Mouse (Mus musculus): Measurements from ENCODE around the gene Tmod4. TPM values are rescaled to one million over a fixed set of nuclear protein-coding genes. Genes with fewer than 3 reads are reported as not detected.

The Tmod4 gene
- total and polyA plus RNA-seq, 3 experiments, result 0.47 to 0.81 TPM; not detected in 1

DNA sequence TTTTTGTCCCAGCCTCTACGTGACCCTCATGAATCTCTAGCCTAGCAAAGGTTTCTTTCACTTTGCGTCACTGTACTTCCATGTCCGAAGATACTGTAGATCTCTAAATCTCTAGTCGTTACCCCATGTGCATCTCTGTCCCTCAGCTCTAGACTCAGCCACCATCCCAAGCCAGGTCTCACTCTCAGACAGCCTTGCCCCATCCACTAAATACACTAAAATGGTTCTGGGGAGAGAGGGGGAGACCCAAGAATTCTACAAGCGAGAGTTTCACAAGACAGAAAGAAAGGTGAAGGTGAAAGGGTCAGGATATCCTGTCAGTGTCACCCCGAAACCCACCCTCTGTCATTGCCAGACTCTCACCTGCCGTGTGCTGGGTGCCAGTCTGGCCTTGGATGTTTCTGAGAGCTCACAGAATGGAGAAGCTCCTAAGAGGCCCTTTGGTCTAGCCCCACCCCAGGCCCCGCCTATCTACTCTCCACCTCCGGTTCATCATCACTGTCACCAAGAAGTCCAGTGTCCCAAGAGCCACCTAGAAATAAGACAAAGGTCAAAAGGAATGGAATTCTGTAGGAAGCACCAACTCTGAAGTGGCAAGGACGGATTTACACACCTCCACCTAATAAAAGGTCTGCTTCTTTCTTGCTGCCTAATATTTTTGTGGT lies 17.8 kb downstream of the Tmod4 start, which contains the start of gene Tnfaip8l2:
Gene Tnfaip8l2, minus strand, starts transcription at position 409 of the 665 bp plus-strand sequence.
- Histone ChIP-seq H3K79me2 (replicated peaks; ENCODE audit: control insufficient read depth, extremely low read depth, insufficient read depth, poor library complexity, severe bottlenecking) (0 out of 2 replicates have a peak, but pooled peaks cover 2% of the 10 kb centered on the region), H3K9me3 (replicated peaks; ENCODE audit: low read length) (no peaks in the 10 kb centered on the region), H3K4me1 (ENCODE audit: control insufficient read depth in 1 of 2, insufficient read depth in 2 of 2) (peaks cover 11 to 29% of the 10 kb centered on the region in 2 experiments), H3K4me3 (replicated peaks in 1 of 3; ENCODE audit: low read depth in 2 of 3, low read length in 2 of 3, poor library complexity in 1 of 3) (peak within 1 kb of the TSS; percentile 51 to 65 (median 61)), H3K36me3 (replicated peaks in 1 of 2; ENCODE audit: control insufficient read depth in 1 of 2, insufficient read depth in 1 of 2, low read length in 1 of 2) (peaks cover 19 to 20% of the 10 kb centered on the region in 2 experiments), H3K27me3 (replicated peaks) (no peaks in the 10 kb centered on the region), H3K9ac (ENCODE audit: insufficient read depth, low read depth) (peak within 1 kb of the TSS; percentile 72), H3K27ac (ENCODE audit: insufficient read depth, low read depth) (peak within 1 kb of the TSS; percentile 81), H3K4me2 (ENCODE audit: insufficient read depth, low read depth, poor library complexity, severe bottlenecking) (peak within 1 kb of the TSS; percentile 69)
- in situ Hi-C loops (cut with MboI; ENCODE audit: low pct_ligation_motif_present, low pct_unique_long_range_greater_than_20kb, low sequenced_read_pairs), result loop anchor here (10.0 kb wide), 1 partner anchor 73 kb away; the partner anchor contains the start of gene Gabpb2
- DNase-seq (ENCODE audit: extremely low read depth), result peak; percentile 83
- TF ChIP-seq RCOR1 (conservative IDR thresholded peaks at IDR 0.05; ENCODE audit: low read depth, low read length) (0 out of 2 replicates have a peak, but pooled peaks have one; percentile 27), ZKSCAN1 (IDR thresholded peaks at IDR 0.05; ENCODE audit: borderline replicate concordance, low read depth, low read length) (no peak), MAX (IDR thresholded peaks at IDR 0.05; ENCODE audit: low read length) (0 out of 2 replicates have a peak, but pooled peaks have one; percentile 44), KAT2A (IDR thresholded peaks at IDR 0.05; ENCODE audit: insufficient replicate concordance, low read length) (0 out of 2 replicates have a peak, but pooled peaks have one; percentile 45), MAFK (IDR thresholded peaks at IDR 0.05; ENCODE audit: insufficient replicate concordance, low read length) (no peak), CHD1 (IDR thresholded peaks at IDR 0.05; ENCODE audit: low read depth, low read length) (no peak), ZMIZ1 (IDR thresholded peaks at IDR 0.05; ENCODE audit: low read depth, low read length) (no peak), BHLHE40 (IDR thresholded peaks at IDR 0.05; ENCODE audit: low read depth, low read length) (no peak), ELF1 (IDR thresholded peaks at IDR 0.05; ENCODE audit: low read depth, low read length) (peak; percentile 48; the same call in 1 of the 2 replicates), MAZ (IDR thresholded peaks at IDR 0.05; ENCODE audit: low read depth, low read length) (peak; percentile 65; the same call in 1 of the 2 replicates), USF2 (conservative IDR thresholded peaks at IDR 0.05; ENCODE audit: low read depth, low read length) (no peak), SIN3A (IDR thresholded peaks at IDR 0.05; ENCODE audit: low read length) (peak; percentile 76; the same call in 1 of the 2 replicates), JUND (conservative IDR thresholded peaks at IDR 0.05; ENCODE audit: low read depth, low read length) (no peak), POLR2AphosphoS2 (IDR thresholded peaks at IDR 0.05; ENCODE audit: low read depth, low read length) (no peak), JUN (IDR thresholded peaks at IDR 0.05; ENCODE audit: insufficient read depth, low read depth, low read length) (no peak), ETS1 (conservative IDR thresholded peaks at IDR 0.05; ENCODE audit: low read depth, low read length) (no peak), TCF12 (IDR thresholded peaks at IDR 0.05; ENCODE audit: low read depth, low read length) (peak; percentile 61), SMC3 (IDR thresholded peaks at IDR 0.05; ENCODE audit: low read depth, low read length) (no peak), E2F4 (IDR thresholded peaks at IDR 0.05; ENCODE audit: insufficient replicate concordance, low read depth, low read length) (no peak), MXI1 (IDR thresholded peaks at IDR 0.05; ENCODE audit: low read depth, low read length) (peak; percentile 23; the same call in 1 of the 2 replicates), MEF2A (IDR thresholded peaks at IDR 0.05; ENCODE audit: borderline replicate concordance, low read depth, low read length) (no peak), POLR2A (IDR thresholded peaks at IDR 0.05; ENCODE audit: low read depth, low read length) (peak; percentile 86), EP300 (IDR thresholded peaks at IDR 0.05; ENCODE audit: low read length) (peak; percentile 21; the same call in 1 of the 2 replicates), UBTF (IDR thresholded peaks at IDR 0.05; ENCODE audit: low read depth, low read length) (no peak; the same call in none of the 2 replicates), ZNF384 (IDR thresholded peaks at IDR 0.05; ENCODE audit: low read depth, low read length) (0 out of 2 replicates have a peak, but pooled peaks have one; percentile 18), NRF1 (IDR thresholded peaks at IDR 0.05; ENCODE audit: low read depth, low read length) (0 out of 2 replicates have a peak, but pooled peaks have one; percentile 22), NELFE (IDR thresholded peaks at IDR 0.05; ENCODE audit: low read depth, low read length) (peak; percentile 67), USF1 (IDR thresholded peaks at IDR 0.05; ENCODE audit: low read depth, low read length) (no peak), TBP (conservative IDR thresholded peaks at IDR 0.05; ENCODE audit: low read depth, low read length) (0 out of 2 replicates have a peak, but pooled peaks have one; percentile 19), PAX5 (IDR thresholded peaks at IDR 0.05; ENCODE audit: low read length) (no peak), HCFC1 (IDR thresholded peaks at IDR 0.05; ENCODE audit: low read depth, low read length) (peak; percentile 47; the same call in 1 of the 2 replicates)
- dilution Hi-C loops (cut with MboI; ENCODE audit: extremely low pct_ligation_motif_present, extremely low pct_unique_long_range_greater_than_20kb, low sequenced_read_pairs), result no loop called here
